In genomic region chr13:21169657-21170430, GRCm38 (mm10) we compare ENCODE assay signal across 1 mouse cellular context.
TF ChIP-seq lines count a peak whose summit lies in the region.

No protein-coding gene starts in this region.

TF ChIP-seq in CH12.LX, 34 proteins besides CTCF, POLR2A, EP300 and RAD21:
- TF ChIP-seq MXI1 (IDR thresholded peaks at IDR 0.05; ENCODE audit: low read depth, low read length) (no peak), TCF12 (IDR thresholded peaks at IDR 0.05; ENCODE audit: low read depth, low read length) (no peak), ZNF384 (IDR thresholded peaks at IDR 0.05; ENCODE audit: low read depth, low read length) (peak; percentile 89), BHLHE40 (IDR thresholded peaks at IDR 0.05; ENCODE audit: low read depth, low read length) (no peak), UBTF (IDR thresholded peaks at IDR 0.05; ENCODE audit: low read depth, low read length) (no peak), KAT2A (IDR thresholded peaks at IDR 0.05; ENCODE audit: insufficient replicate concordance, low read length) (no peak; the same call in 1 of the 2 replicates), SMC3 (IDR thresholded peaks at IDR 0.05; ENCODE audit: low read depth, low read length) (no peak), TBP (conservative IDR thresholded peaks at IDR 0.05; ENCODE audit: low read depth, low read length) (peak; percentile 98), JUND (conservative IDR thresholded peaks at IDR 0.05; ENCODE audit: low read depth, low read length) (0 out of 2 replicates have a peak, but pooled peaks have one; percentile 7), CHD2 (IDR thresholded peaks at IDR 0.05; ENCODE audit: low read length) (no peak), JUN (IDR thresholded peaks at IDR 0.05; ENCODE audit: insufficient read depth, low read depth, low read length) (no peak), MAX (IDR thresholded peaks at IDR 0.05; ENCODE audit: low read length) (no peak), MAFK (IDR thresholded peaks at IDR 0.05; ENCODE audit: insufficient replicate concordance, low read length) (peak; percentile 95), IRF4 (IDR thresholded peaks at IDR 0.05; ENCODE audit: low read depth, low read length) (peak; percentile 31; the same call in 1 of the 2 replicates), NRF1 (IDR thresholded peaks at IDR 0.05; ENCODE audit: low read depth, low read length) (peak; percentile 47; the same call in 1 of the 2 replicates), HCFC1 (IDR thresholded peaks at IDR 0.05; ENCODE audit: low read depth, low read length) (no peak; the same call in 1 of the 2 replicates), MAZ (IDR thresholded peaks at IDR 0.05; ENCODE audit: low read depth, low read length) (no peak), ZMIZ1 (IDR thresholded peaks at IDR 0.05; ENCODE audit: low read depth, low read length) (no peak), USF2 (conservative IDR thresholded peaks at IDR 0.05; ENCODE audit: low read depth, low read length) (no peak), E2F4 (IDR thresholded peaks at IDR 0.05; ENCODE audit: insufficient replicate concordance, low read depth, low read length) (peak; percentile 79; the same call in 1 of the 2 replicates), NELFE (IDR thresholded peaks at IDR 0.05; ENCODE audit: low read depth, low read length) (no peak), MYC (IDR thresholded peaks at IDR 0.05; ENCODE audit: low read depth, low read length) (no peak; the same call in 1 of the 2 replicates), GABPA (IDR thresholded peaks at IDR 0.05; ENCODE audit: insufficient replicate concordance, low read depth, low read length) (no peak), ELF1 (IDR thresholded peaks at IDR 0.05; ENCODE audit: low read depth, low read length) (peak; percentile 97), POLR2AphosphoS2 (IDR thresholded peaks at IDR 0.05; ENCODE audit: low read depth, low read length) (no peak), USF1 (IDR thresholded peaks at IDR 0.05; ENCODE audit: low read depth, low read length) (no peak), ZC3H11A (IDR thresholded peaks at IDR 0.05; ENCODE audit: low read depth, low read length) (no peak), PAX5 (IDR thresholded peaks at IDR 0.05; ENCODE audit: low read length) (no peak), CHD1 (IDR thresholded peaks at IDR 0.05; ENCODE audit: low read depth, low read length) (no peak), ETS1 (conservative IDR thresholded peaks at IDR 0.05; ENCODE audit: low read depth, low read length) (no peak), ZKSCAN1 (IDR thresholded peaks at IDR 0.05; ENCODE audit: borderline replicate concordance, low read depth, low read length) (no peak), MEF2A (IDR thresholded peaks at IDR 0.05; ENCODE audit: borderline replicate concordance, low read depth, low read length) (no peak), SIN3A (IDR thresholded peaks at IDR 0.05; ENCODE audit: low read length) (no peak), RCOR1 (conservative IDR thresholded peaks at IDR 0.05; ENCODE audit: low read depth, low read length) (no peak)
